Mouse (Mus musculus): ENCODE data around the gene Tnfaip1. TPM values are rescaled to one million over a fixed set of nuclear protein-coding genes. Genes with fewer than 3 reads are reported as not detected.
"Not testable (repeated sequence)": the region's sequence is repeated elsewhere in the genome, so short reads cannot be mapped to it uniquely, and the experiment has no call there.

Gene Tnfaip1
- total RNA-seq (2021): 10 to 100 TPM; 38.1 to 40.9 TPM
- long read RNA-seq, experiment 1, transcript Tnfaip1-201 (7 exons, 3,720 nt): minor isoform, 7 of 47 reads
- long read RNA-seq, experiment 1, transcript Tnfaip1-202 (7 exons, 3,768 nt): major isoform, 31 of 47 reads
- long read RNA-seq, experiment 1, partial matches to known transcripts: 4 of 47 reads
- long read RNA-seq, experiment 1, other reads (novel, unspliced or antisense): 5 of 47 reads
- long read RNA-seq, experiment 2, transcript Tnfaip1-202 (7 exons, 3,768 nt): major isoform, 62 of 96 reads
- long read RNA-seq, experiment 2, transcript Tnfaip1-201 (7 exons, 3,720 nt): minor isoform, 19 of 96 reads
- long read RNA-seq, experiment 2, partial matches to known transcripts: 2 of 96 reads
- long read RNA-seq, experiment 2, other reads (novel, unspliced or antisense): 13 of 96 reads

DNA sequence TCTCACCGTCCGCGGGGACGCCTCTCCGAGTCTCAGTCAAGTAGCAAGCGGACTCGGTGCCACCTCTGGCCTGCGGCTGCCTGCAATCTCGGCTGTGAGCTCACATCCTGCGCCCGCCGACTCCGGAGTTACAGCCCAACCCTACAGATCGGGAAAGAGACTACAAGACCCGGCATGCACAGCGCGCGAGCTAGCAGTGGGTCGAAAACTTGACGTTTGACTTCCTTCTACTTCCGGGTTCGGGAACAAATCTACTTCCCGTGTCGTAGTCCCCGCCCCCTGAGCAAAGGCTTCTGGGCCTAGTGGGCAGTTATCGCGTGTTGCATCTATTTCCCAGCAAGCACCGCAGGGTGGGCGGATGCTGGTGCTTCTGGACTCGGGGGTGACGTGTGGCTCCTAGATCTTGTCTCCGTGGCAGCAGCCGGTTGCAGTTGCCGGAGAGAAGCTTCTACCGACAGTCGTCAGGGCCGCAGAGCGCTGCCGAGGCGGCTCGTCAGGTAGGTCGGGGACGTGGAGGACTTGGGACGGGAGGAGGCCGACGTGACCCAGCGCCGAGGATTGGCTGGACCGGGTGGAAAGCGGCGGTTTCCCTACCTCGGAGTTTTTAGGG lies at the start of gene Tnfaip1, which contains the start of gene Ift20:
Tnfaip1 (minus strand) TSS at position 253 of the 610 bp plus-strand sequence.
Ift20 (plus strand) TSS at position 282 of the 610 bp plus-strand sequence.
- DNase-seq (ENCODE audit: low spot score in 2 of 2): peak; percentile 93 to 99

- DNase-seq (ENCODE audit: low spot score in 2 of 2): no peak
Measured at GRCm38 (mm10) chr11:78582848-78583247, 46.7 kb upstream of the Tnfaip1 start.

DNA sequence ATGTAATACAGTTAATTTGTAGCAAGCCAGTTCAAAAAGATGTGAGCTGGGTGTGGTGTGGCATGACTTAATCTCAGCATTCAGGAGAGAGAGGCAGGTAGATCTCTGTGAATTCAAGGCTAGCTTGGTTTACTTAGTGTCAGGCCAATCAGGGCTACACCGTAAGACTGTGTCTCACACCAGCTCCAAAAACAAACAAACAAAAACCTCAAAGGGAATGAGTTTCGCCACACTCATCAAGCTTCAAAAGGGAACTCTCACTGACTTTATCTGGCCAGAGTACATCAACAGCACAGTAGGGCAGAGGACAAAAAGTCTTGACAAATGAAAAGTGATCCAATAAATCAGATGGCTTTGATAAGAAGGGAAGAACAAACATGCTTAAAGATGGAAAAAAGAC lies 38.8 kb upstream of the Tnfaip1 start:
- DNase-seq (ENCODE audit: low spot score in 2 of 2): no peak

DNA sequence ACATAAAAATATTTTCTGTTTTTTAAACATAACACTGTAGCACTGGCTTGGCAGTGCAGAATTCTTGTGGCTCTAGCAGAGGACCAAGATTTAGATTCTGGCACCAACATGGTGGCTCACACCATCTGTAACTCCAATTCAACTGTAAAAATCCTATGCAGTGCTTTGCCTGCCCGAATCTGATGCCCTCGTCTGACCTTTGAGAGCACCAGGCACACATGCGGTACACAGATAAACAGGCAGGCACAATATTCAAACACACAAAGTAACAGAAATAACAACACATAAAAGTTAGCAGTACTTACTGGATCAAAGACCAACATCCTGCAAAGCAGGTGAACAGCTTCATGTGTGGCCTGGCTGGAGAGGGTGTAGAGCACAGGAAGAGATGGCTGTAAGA lies 38.4 kb upstream of the Tnfaip1 start:
- no peak for DNase-seq (ENCODE audit: low spot score in 2 of 2)

- not testable (repeated sequence) for DNase-seq (ENCODE audit: low spot score in 2 of 2)
Measured at GRCm38 (mm10) chr11:78574031-78574430, 37.9 kb upstream of the Tnfaip1 start.

DNA sequence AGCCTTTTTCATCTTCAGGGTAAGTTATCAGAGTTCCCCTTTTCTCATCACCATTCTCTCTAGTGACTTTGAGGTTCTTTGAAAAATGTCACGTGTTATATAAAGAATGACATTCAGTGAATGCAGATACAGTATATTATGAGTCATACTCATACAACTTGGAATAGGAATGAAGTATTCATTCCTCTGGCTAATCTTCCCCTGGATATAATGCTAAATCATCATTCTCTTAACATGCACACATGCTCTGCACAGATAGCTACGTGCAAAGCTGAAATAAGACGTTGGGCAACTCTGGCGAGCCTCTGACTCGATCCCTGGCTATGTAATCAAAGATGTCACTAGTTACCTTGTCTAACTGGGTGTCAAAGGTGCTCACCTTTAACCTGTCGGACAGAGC lies 35.7 kb upstream of the Tnfaip1 start:
- no peak for DNase-seq (ENCODE audit: low spot score in 2 of 2)

DNA sequence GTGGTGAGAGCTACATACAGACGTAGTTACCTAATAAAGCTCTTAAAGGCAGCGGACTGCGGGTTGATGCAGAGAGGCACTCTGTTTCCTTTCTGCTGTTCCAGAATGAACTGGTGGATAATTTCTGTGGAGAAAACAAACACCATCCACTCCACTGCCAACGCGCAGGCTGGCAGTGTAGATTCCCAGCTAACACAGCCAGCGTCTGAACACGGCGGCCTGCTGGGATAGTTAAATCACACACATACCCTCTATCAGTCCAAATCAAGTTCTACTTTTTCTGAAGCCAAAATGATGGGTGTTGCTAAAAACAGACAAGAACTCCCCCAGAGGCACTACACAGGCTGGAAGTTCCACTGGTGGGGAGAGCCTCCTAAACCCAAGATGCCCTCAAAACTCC lies 35.3 kb upstream of the Tnfaip1 start:
- DNase-seq (ENCODE audit: low spot score in 2 of 2): peak; percentile 46 to 65

DNA sequence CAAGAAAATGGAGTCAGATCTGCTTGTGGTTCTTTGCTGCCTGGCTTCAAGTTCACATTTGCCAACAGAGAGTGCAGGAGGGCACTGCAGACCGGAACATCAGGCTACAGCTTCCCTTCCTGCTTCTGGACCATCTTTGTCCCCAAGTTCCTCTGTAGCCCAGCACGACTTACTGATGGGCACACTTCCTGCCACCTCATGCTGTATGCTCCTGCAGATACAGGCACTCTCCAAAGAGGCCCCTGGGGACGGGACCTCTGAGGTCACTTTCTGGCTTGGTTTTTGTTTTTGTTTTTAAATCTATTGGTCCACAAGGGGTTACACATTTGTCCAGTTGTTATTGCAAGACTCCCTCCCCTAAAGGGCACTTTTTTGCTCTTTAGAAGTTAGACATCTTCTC lies 33.7 kb upstream of the Tnfaip1 start:
- no peak for DNase-seq (ENCODE audit: low spot score in 2 of 2)

GRCm38 (mm10) chr11:78568827-78569226 lies 32.7 kb upstream of the Tnfaip1 start:
- no peak for DNase-seq (ENCODE audit: low spot score in 2 of 2)

DNA sequence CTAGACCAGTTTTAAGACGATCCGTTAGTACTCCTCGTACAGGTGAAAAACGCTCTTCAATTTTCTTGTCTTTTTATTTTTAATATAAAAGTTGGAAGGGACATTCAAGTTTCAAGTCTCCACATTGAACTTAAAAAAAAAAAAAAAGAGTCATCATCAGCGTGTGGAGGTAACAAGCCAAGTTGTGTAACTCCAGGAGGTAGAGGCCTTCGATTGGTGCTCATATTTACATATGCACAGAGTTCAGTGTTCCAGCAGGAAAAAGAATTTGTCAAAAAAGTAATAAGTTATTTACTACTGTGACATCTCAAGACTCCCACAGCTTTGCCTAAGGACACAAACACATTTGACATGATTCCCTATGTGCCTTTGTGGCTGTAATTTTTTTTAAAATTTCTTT lies 31.5 kb upstream of the Tnfaip1 start:
- no peak for DNase-seq (ENCODE audit: low spot score in 2 of 2)

GRCm38 (mm10) chr11:78566775-78567174 lies 30.6 kb upstream of the Tnfaip1 start:
- no peak for DNase-seq (ENCODE audit: low spot score in 2 of 2)

- peak; percentile 69 to 84 for DNase-seq (ENCODE audit: low spot score in 2 of 2)
Measured at GRCm38 (mm10) chr11:78560447-78560846, 24.3 kb upstream of the Tnfaip1 start.

GRCm38 (mm10) chr11:78557241-78557640 lies 21.1 kb upstream of the Tnfaip1 start:
- DNase-seq (ENCODE audit: low spot score in 2 of 2): no peak

GRCm38 (mm10) chr11:78556070-78556469 lies 19.9 kb upstream of the Tnfaip1 start:
- DNase-seq (ENCODE audit: low spot score in 2 of 2): no peak

DNA sequence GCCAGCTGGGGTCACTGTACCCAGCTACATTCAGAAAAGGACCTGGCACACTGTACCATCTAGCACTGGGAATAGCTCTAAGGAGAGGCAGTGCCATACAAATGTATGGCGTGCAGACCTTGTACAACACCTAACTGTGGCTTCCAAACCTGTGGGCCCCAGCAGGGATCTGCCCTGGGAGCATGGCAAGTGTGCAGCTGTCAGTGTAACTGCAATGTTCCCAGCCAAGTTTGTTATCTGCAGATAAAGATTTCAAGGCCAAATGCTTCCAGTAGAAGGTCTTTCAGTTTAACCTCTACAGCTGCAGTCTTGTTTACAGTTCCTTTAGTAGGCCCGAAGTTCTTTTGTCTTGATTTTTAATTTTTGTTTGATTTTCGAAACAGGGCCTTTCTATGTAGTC lies 19.5 kb upstream of the Tnfaip1 start:
- no peak for DNase-seq (ENCODE audit: low spot score in 2 of 2)

DNA sequence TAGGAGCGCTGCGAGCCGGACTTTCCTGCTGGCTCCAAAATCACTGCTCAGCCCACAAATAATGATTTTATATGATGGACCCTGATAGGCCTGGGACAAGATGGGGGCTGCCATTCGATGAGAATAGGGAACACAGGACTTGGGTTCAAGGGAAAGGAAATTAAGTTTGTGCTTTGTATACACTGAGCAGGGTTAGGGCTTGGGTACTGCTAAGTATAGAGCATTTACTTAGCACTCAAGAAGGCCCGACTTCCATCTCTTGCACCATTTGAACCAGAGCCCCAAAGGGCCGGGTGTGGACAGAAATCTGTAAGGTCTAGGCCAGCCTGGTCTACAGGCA lies 14.9 kb upstream of the Tnfaip1 start:
- no peak for DNase-seq (ENCODE audit: low spot score in 2 of 2)

DNA sequence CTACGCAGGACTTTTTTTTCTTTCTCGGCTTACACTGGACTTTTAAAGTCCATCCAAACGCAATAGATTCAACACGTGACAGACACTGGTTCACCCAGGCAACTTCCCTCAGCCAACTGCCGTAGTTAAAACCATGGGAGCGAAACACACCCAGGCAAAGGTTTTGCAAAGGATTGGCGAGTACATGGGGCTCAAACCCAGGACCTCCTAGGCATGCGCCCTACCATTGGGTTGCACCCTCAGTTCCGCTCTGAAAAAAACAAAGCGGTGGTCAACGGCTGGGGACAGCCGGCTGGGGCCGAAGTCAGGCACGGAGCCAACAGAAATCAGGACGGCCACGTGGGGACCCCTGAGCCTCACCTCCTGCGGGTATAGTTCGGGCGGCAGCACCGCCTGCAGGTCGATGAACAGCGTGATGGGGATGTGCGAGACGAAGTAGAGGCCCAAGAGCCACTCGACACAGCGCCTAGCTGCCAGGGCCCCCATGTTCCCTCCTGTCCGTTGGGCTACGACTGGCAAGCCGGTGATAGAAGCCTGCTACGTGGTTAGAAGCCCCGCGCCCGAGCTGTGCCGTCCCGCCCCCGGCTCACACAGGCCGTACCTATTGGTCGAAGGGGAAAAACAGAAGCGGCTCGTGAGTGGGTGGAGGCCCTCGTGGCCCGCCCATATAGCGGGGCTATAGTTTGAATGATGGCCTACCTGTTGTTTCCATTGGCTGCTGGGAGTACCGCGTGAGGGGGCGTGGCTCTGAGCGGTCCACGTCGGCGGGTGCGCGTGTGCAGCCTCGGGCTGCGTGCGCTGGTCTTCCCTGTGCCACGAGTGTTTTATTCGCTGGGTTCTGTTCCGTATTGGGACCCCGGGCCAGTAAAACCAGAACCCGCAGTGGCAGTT lies 14.3 kb upstream of the Tnfaip1 start, which contains the start of gene Tmem97:
Tmem97 (minus strand) TSS at position 610 of the 891 bp plus-strand sequence.
- DNase-seq (ENCODE audit: low spot score in 2 of 2): peak; percentile 92 to 98

DNA sequence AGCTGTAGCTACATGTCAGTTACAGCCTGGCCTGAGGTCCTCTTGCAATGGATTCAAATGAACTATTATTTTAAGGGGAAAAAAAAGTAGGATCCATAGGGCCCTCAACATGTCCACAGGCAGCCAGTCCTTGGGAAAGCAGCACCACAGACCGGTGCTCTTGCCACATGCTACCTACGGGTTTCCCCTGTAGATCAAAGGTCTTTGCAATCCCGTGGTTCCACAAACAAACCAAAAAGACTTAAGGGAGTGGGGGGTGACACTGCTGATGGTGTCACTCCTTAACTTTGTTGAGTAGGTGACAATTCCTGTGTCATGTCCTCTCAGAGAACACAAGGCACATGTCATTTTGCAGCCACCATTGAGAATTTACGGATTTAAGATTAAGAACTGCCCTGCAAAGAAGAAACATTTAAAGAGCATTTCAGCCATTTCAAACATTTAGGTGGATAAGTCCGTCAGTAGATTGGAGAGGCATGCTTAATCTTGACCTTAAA lies 13.4 kb upstream of the Tnfaip1 start:
- DNase-seq (ENCODE audit: low spot score in 2 of 2): no peak

GRCm38 (mm10) chr11:78547718-78548460 lies 11.8 kb upstream of the Tnfaip1 start:
- no peak for DNase-seq (ENCODE audit: low spot score in 2 of 2)

GRCm38 (mm10) chr11:78545181-78545580 lies 9.0 kb upstream of the Tnfaip1 start:
- no peak for DNase-seq (ENCODE audit: low spot score in 2 of 2)

Measured in layer of hippocampus, postnatal 14 days (tissue).